Mouse (Mus musculus) CH12.LX (cell line): ENCODE data around the gene Prss22.

Experiments
- CTCF ChIP-seq, 2 experiments: IDR thresholded peaks in 1 of 2; conservative IDR thresholded peaks in 1 of 2; 2 replicates each; pipeline ENCODE4 v1.5.1; 2011 to 2012; ENCODE audit warnings: low read depth in 2 of 2, low read length in 2 of 2, improper control_type of control experiment in 1 of 2, inconsistent platforms in 1 of 2, mild to moderate bottlenecking in 1 of 2, moderate library complexity in 1 of 2
- JUND ChIP-seq: conservative IDR thresholded peaks from 2 replicates; pipeline ENCODE4 v1.6.1; 2011; ENCODE audit warnings: low read depth, low read length, improper control_type of control experiment
- KAT2A ChIP-seq: IDR thresholded peaks from 2 replicates; pipeline ENCODE4 v1.6.1; 2012; ENCODE audit warnings: low read length, improper control_type of control experiment, inconsistent platforms; ENCODE audit not compliant: insufficient replicate concordance
- MAFK ChIP-seq: IDR thresholded peaks from 2 replicates; pipeline ENCODE4 v1.6.1; 2011; ENCODE audit warnings: low read length, improper control_type of control experiment; ENCODE audit not compliant: insufficient replicate concordance
- MAX ChIP-seq: IDR thresholded peaks from 2 replicates; pipeline ENCODE4 v1.6.1; 2011; ENCODE audit warnings: low read length, improper control_type of control experiment
- MAZ ChIP-seq: IDR thresholded peaks from 2 replicates; pipeline ENCODE4 v1.6.1; 2012; ENCODE audit warnings: low read depth, mild to moderate bottlenecking, inconsistent platforms, low read length, improper control_type of control experiment, moderate library complexity
- NRF1 ChIP-seq: IDR thresholded peaks from 2 replicates; pipeline ENCODE4 v1.6.1; 2014; ENCODE audit warnings: low read depth, mild to moderate bottlenecking, inconsistent platforms, low read length, improper control_type of control experiment, moderate library complexity
- POLR2A ChIP-seq: IDR thresholded peaks from 2 replicates; pipeline ENCODE4 v1.6.1; 2011; ENCODE audit warnings: low read depth, mild to moderate bottlenecking, improper control_type of control experiment, low read length
- POLR2AphosphoS2 ChIP-seq: IDR thresholded peaks from 2 replicates; pipeline ENCODE4 v1.6.1; 2011; ENCODE audit warnings: low read depth, low read length, improper control_type of control experiment
- SIN3A ChIP-seq: IDR thresholded peaks from 2 replicates; pipeline ENCODE4 v1.6.1; 2012; ENCODE audit warnings: low read length, improper control_type of control experiment, inconsistent platforms
- ZKSCAN1 ChIP-seq: IDR thresholded peaks from 2 replicates; pipeline ENCODE4 v1.6.1; 2012; ENCODE audit warnings: low read depth, inconsistent platforms, low read length, improper control_type of control experiment, borderline replicate concordance
- ZNF384 ChIP-seq: IDR thresholded peaks from 2 replicates; pipeline ENCODE4 v1.6.1; 2012; ENCODE audit warnings: low read depth, low read length, improper control_type of control experiment, inconsistent platforms

- no peak for TF ChIP-seq ZKSCAN1
- no peak for TF ChIP-seq ZNF384
- no peak for TF ChIP-seq SIN3A
- TF ChIP-seq POLR2AphosphoS2, result no peak
- no peak for TF ChIP-seq POLR2A
- no peak for TF ChIP-seq JUND
- TF ChIP-seq MAX, result no peak
- TF ChIP-seq MAFK, result no peak
- no peak for TF ChIP-seq MAZ
- no peak for TF ChIP-seq CTCF (conservative IDR thresholded peaks at IDR 0.05 in 1 of 2, IDR thresholded peaks at IDR 0.05 in 1 of 2; ENCODE audit: low read depth in 2 of 2, low read length in 2 of 2)
- TF ChIP-seq KAT2A, result no peak
- no peak for TF ChIP-seq NRF1
These were observed 37.2 kb upstream of the Prss22 start for GRCm38 (mm10) chr17:24035087-24035486.
